Mouse (Mus musculus): ENCODE measurements around the gene Cyp4a30b. TPM values are rescaled to one million over a fixed set of nuclear protein-coding genes. Genes with fewer than 3 reads are reported as not detected.
"Not testable (repeated sequence)": the region's sequence is repeated elsewhere in the genome, so short reads cannot be mapped to it uniquely, and the experiment has no call there.

Gene Cyp4a30b
- polyA plus RNA-seq, 1 experiment from 2014 or later: not detected

GRCm38 (mm10) chr4:115518000-115518399, 65.6 kb downstream of the Cyp4a30b start, which contains the start of gene Cyp4a10:
Gene Cyp4a10, plus strand, starts transcription at chr4:115518264.
- H3K9me3 ChIP-seq (ENCODE audit: control insufficient read depth, low read length); H3K27me3 ChIP-seq (ENCODE audit: control insufficient read depth, insufficient read depth, low read length); H3K9ac ChIP-seq (ENCODE audit: low read length); ATAC-seq (ENCODE audit: insufficient read depth, low FRiP score, low TSS enrichment); H3K4me2 ChIP-seq (ENCODE audit: low read depth); DNase-seq (ENCODE audit: low spot score); H3K4me3 ChIP-seq (ENCODE audit: low read depth, low read length); H3K36me3 ChIP-seq (ENCODE audit: control insufficient read depth, insufficient read depth, low read length); H3K27ac ChIP-seq (ENCODE audit: low read depth, low read length); H3K4me1 ChIP-seq (ENCODE audit: control insufficient read depth, insufficient read depth, low read length): not testable (repeated sequence)
- 83% methylated on average over 5 of the region's 5 CpGs for WGBS

- Histone ChIP-seq H3K27me3 (ENCODE audit: control insufficient read depth, insufficient read depth, low read length) (no peaks in the 10 kb centered on the region), H3K4me1 (ENCODE audit: control insufficient read depth, insufficient read depth, low read length) (no peaks in the 10 kb centered on the region), H3K27ac (ENCODE audit: low read depth, low read length) (no peak overlapping the region), H3K4me2 (ENCODE audit: low read depth) (no peak overlapping the region), H3K9me3 (ENCODE audit: control insufficient read depth, low read length) (no peaks in the 10 kb centered on the region), H3K9ac (ENCODE audit: low read length) (no peak overlapping the region), H3K36me3 (ENCODE audit: control insufficient read depth, insufficient read depth, low read length) (no peaks in the 10 kb centered on the region), H3K4me3 (ENCODE audit: low read depth, low read length) (no peak overlapping the region)
- WGBS: 80% methylated on average over 4 of the region's 4 CpGs
- ATAC-seq (ENCODE audit: insufficient read depth, low FRiP score, low TSS enrichment) (no peak), DNase-seq (ENCODE audit: low spot score) (no peak)
Measured at GRCm38 (mm10) chr4:115519444-115519843, 67.0 kb downstream of the Cyp4a30b start.

Other genes starting within 250 kb of the Cyp4a30b start
- not detected in 2 replicates for gene Cyp4a29, start 210.5 kb upstream of the Cyp4a30b start, polyA plus RNA-seq (2014; fragmentation: Nextera tagmentation; extraction: Ambion mirVana)
- not detected in 2 replicates for gene Cyp4a12a, start 153.6 kb upstream of the Cyp4a30b start, polyA plus RNA-seq (2014; fragmentation: Nextera tagmentation; extraction: Ambion mirVana)
- not detected in 2 replicates for gene Cyp4a12b, start 41.0 kb upstream of the Cyp4a30b start, polyA plus RNA-seq (2014; fragmentation: Nextera tagmentation; extraction: Ambion mirVana)
- gene Cyp4a14, start 43.5 kb downstream of the Cyp4a30b start, polyA plus RNA-seq (2014; fragmentation: Nextera tagmentation; extraction: Ambion mirVana): not detected in 2 replicates
- gene Cyp4a10, start 65.7 kb downstream of the Cyp4a30b start, polyA plus RNA-seq (2014; fragmentation: Nextera tagmentation; extraction: Ambion mirVana): not detected in 2 replicates
- gene Cyp4a31, start 111.0 kb downstream of the Cyp4a30b start, polyA plus RNA-seq (2014; fragmentation: Nextera tagmentation; extraction: Ambion mirVana): not detected in 2 replicates
- not detected in 2 replicates for gene Cyp4a32, start 148.4 kb downstream of the Cyp4a30b start, polyA plus RNA-seq (2014; fragmentation: Nextera tagmentation; extraction: Ambion mirVana)
- gene Cyp4b1, start 195.1 kb downstream of the Cyp4a30b start, polyA plus RNA-seq (2014; fragmentation: Nextera tagmentation; extraction: Ambion mirVana): 0.22 TPM in 1 of 2 replicates, not detected in the other